Mouse (Mus musculus) olfactory bulb, adult 2 months (tissue): ENCODE data around the gene Adgrd1. TPM values are rescaled to one million over a fixed set of nuclear protein-coding genes. Genes with fewer than 3 reads are reported as not detected.

ENCODE experiments used
- H3K27ac ChIP-seq: fragments of 200-500 bp; 2 replicates; pipeline ENCODE4 v1.5.1; 2012; ENCODE audit warnings: low read depth, low read length; ENCODE audit not compliant: insufficient read depth
- H3K4me1 ChIP-seq: fragments of 200-500 bp; 2 replicates; pipeline ENCODE4 v1.6.1; 2012; ENCODE audit warnings: low read length; ENCODE audit not compliant: control insufficient read depth, insufficient read depth
- H3K4me3 ChIP-seq: fragments of 200-500 bp; 2 replicates; pipeline ENCODE4 v1.5.1; 2012; ENCODE audit warnings: mild to moderate bottlenecking, low read depth, low read length, moderate library complexity; ENCODE audit not compliant: insufficient read depth
- CTCF ChIP-seq: fragments of 200-500 bp; IDR thresholded peaks from 2 replicates; pipeline ENCODE4 v1.5.1; 2012; ENCODE audit warnings: low read depth, mild to moderate bottlenecking, low read length, moderate library complexity; ENCODE audit not compliant: insufficient read depth
- POLR2A ChIP-seq: fragments of 200-500 bp; IDR thresholded peaks from 2 replicates; pipeline ENCODE4 v1.6.1; 2012; ENCODE audit warnings: mild to moderate bottlenecking, low read depth, low read length, moderate library complexity; ENCODE audit not compliant: insufficient read depth
- WGBS: fragments of 180-500 bp; shearing (Covaris S2); methylation state at CpG from one replicate; pipeline ENCODE4 v1.1.7; 2018; 5-methylcytosine and 5-hydroxymethylcytosine counted together
- polyA plus RNA-seq: library from polyadenylated mRNA; stranded (reverse); fragments of >200 nt; gene quantifications from 2 replicates; pipeline ENCODE4 v1.2.4, GENCODE M21; 2012; ENCODE audit warnings: low replicate concordance; ENCODE audit not compliant: missing spikeins, insufficient read depth, insufficient read length

The Adgrd1 gene
- polyA plus RNA-seq, 1 experiment = not detected

- H3K27ac ChIP-seq = no peak overlapping the region
- H3K4me1 ChIP-seq = peaks cover 6% of the 10 kb centered on the region; the same call in 1 of the 2 replicates
- no peak overlapping the region for H3K4me3 ChIP-seq
- WGBS = 49% methylated on average over 10 of the region's 10 CpGs
- TF ChIP-seq CTCF (no peak), POLR2A (no peak)
Measured at GRCm38 (mm10) chr5:129164091-129164490, 67.5 kb downstream of the Adgrd1 start.

GRCm38 (mm10) chr5:129164911-129165584 lies 68.5 kb downstream of the Adgrd1 start:
- Histone ChIP-seq H3K27ac (no peak overlapping the region), H3K4me1 (peaks cover 6% of the 10 kb centered on the region; the same call in 1 of the 2 replicates), H3K4me3 (no peak overlapping the region)
- WGBS = 87% methylated on average over 10 of the region's 10 CpGs
- TF ChIP-seq CTCF (no peak), POLR2A (no peak)

- TF ChIP-seq POLR2A (no peak), CTCF (no peak)
- H3K4me1 ChIP-seq = peaks cover 3% of the 10 kb centered on the region; the same call in 1 of the 2 replicates
- WGBS = 85% methylated on average over 7 of the region's 7 CpGs
- no peak overlapping the region for H3K4me3 ChIP-seq
- no peak overlapping the region for H3K27ac ChIP-seq
Measured at GRCm38 (mm10) chr5:129165595-129165994, 69.0 kb downstream of the Adgrd1 start.

- Histone ChIP-seq H3K27ac (no peak overlapping the region), H3K4me3 (no peak overlapping the region), H3K4me1 (no peaks in the 10 kb centered on the region)
- no peak for TF ChIP-seq POLR2A
- no peak for TF ChIP-seq CTCF
- 90% methylated on average over 5 of the region's 5 CpGs for WGBS
Measured at GRCm38 (mm10) chr5:129169090-129169489, 72.5 kb downstream of the Adgrd1 start.

GRCm38 (mm10) chr5:129169567-129169966 lies 73.0 kb downstream of the Adgrd1 start:
- TF ChIP-seq CTCF (no peak), POLR2A (no peak)
- no peak overlapping the region for H3K27ac ChIP-seq
- H3K4me1 ChIP-seq = no peaks in the 10 kb centered on the region
- no peak overlapping the region for H3K4me3 ChIP-seq
- WGBS = 62% methylated on average over 4 of the region's 4 CpGs

GRCm38 (mm10) chr5:129172533-129172932 lies 76.0 kb downstream of the Adgrd1 start:
- Histone ChIP-seq H3K4me1 (no peaks in the 10 kb centered on the region), H3K4me3 (no peak overlapping the region), H3K27ac (no peak overlapping the region)
- TF ChIP-seq POLR2A = no peak
- TF ChIP-seq CTCF = no peak
- WGBS = 90% methylated on average over 6 of the region's 6 CpGs

GRCm38 (mm10) chr5:129175925-129176324 lies 79.4 kb downstream of the Adgrd1 start:
- WGBS = 40% methylated on average over 3 of the region's 3 CpGs
- Histone ChIP-seq H3K4me1 (peaks cover 9% of the 10 kb centered on the region), H3K4me3 (no peak overlapping the region), H3K27ac (no peak overlapping the region)
- TF ChIP-seq CTCF (no peak), POLR2A (no peak)

- H3K27ac ChIP-seq = no peak overlapping the region
- peaks cover 15% of the 10 kb centered on the region for H3K4me1 ChIP-seq
- no peak for TF ChIP-seq POLR2A
- peak; percentile 93 for TF ChIP-seq CTCF
- WGBS = 51% methylated on average over 14 of the region's 14 CpGs
- H3K4me3 ChIP-seq = no peak overlapping the region; the same call in 1 of the 2 replicates
Measured at GRCm38 (mm10) chr5:129177697-129178511, 81.4 kb downstream of the Adgrd1 start.

- H3K4me1 ChIP-seq = peaks cover 15% of the 10 kb centered on the region
- no peak overlapping the region for H3K4me3 ChIP-seq
- whole genome bisulfite sequencing = 91% methylated on average over 6 of the region's 6 CpGs
- TF ChIP-seq CTCF (no peak), POLR2A (no peak)
- no peak overlapping the region for H3K27ac ChIP-seq
Measured at GRCm38 (mm10) chr5:129179356-129179755, 82.8 kb downstream of the Adgrd1 start.
